Mouse (Mus musculus): ENCODE results near the gene Tead4. TPM values are rescaled to one million over a fixed set of nuclear protein-coding genes. Genes with fewer than 3 reads are reported as not detected.

Tead4 gene
- total RNA-seq, 1 experiment from 2014 or later = not detected

- no peak for ATAC-seq (ENCODE audit: extremely low read depth, insufficient number of reproducible peaks, low FRiP score, poor library complexity, severe bottlenecking)
Measured at GRCm38 (mm10) chr6:128200847-128201640, 99.6 kb downstream of the Tead4 start.

- peak; percentile 99 for ATAC-seq (ENCODE audit: extremely low read depth, insufficient number of reproducible peaks, low FRiP score, poor library complexity, severe bottlenecking)
Measured at GRCm38 (mm10) chr6:128200116-128200846, 100.3 kb downstream of the Tead4 start.

- ATAC-seq (ENCODE audit: extremely low read depth, insufficient number of reproducible peaks, low FRiP score, poor library complexity, severe bottlenecking) = no peak
Measured at GRCm38 (mm10) chr6:128183521-128183920, 117.1 kb downstream of the Tead4 start.

- no peak for ATAC-seq (ENCODE audit: extremely low read depth, insufficient number of reproducible peaks, low FRiP score, poor library complexity, severe bottlenecking)
Measured at GRCm38 (mm10) chr6:128181176-128181575, 119.4 kb downstream of the Tead4 start.

- ATAC-seq (ENCODE audit: extremely low read depth, insufficient number of reproducible peaks, low FRiP score, poor library complexity, severe bottlenecking) = no peak
Measured at GRCm38 (mm10) chr6:128179651-128180050, 121.0 kb downstream of the Tead4 start.

- no peak for ATAC-seq (ENCODE audit: extremely low read depth, insufficient number of reproducible peaks, low FRiP score, poor library complexity, severe bottlenecking)
Measured at GRCm38 (mm10) chr6:128179247-128179646, 121.4 kb downstream of the Tead4 start.

GRCm38 (mm10) chr6:128178681-128179080, 121.9 kb downstream of the Tead4 start:
- no peak for ATAC-seq (ENCODE audit: extremely low read depth, insufficient number of reproducible peaks, low FRiP score, poor library complexity, severe bottlenecking)

Other genes with a start within 250 kb of the Tead4 start
- gene Tspan9, start 157.2 kb downstream of the Tead4 start, total RNA-seq (2017) = 1.7 and 2.3 TPM in 2 replicates
- 1.8 and 2.9 TPM in 2 replicates for gene Tulp3, start 55.0 kb upstream of the Tead4 start, total RNA-seq (2017)
- 40.5 and 48.7 TPM in 2 replicates for gene Rhno1, start 62.1 kb upstream of the Tead4 start, total RNA-seq (2017)
- gene Foxm1, start 62.1 kb upstream of the Tead4 start, total RNA-seq (2017) = 2.2 and 7.8 TPM in 2 replicates
- not detected in 2 replicates for gene Tex52, start 74.6 kb upstream of the Tead4 start, total RNA-seq (2017)
- not detected in 2 replicates for gene Gm44596, start 74.7 kb upstream of the Tead4 start, total RNA-seq (2017)
- 0.12 TPM in 1 of 2 replicates, not detected in the other for gene Nrip2, start 98.5 kb upstream of the Tead4 start, total RNA-seq (2017)
- gene Itfg2, start 124.1 kb upstream of the Tead4 start, total RNA-seq (2017) = 35.7 and 37.1 TPM in 2 replicates
- gene Fkbp4, start 137.9 kb upstream of the Tead4 start, total RNA-seq (2017) = 66.1 and 83.2 TPM in 2 replicates
- gene Pzp, start 225.9 kb upstream of the Tead4 start, total RNA-seq (2017) = 0.47 TPM in 1 of 2 replicates, not detected in the other

Measured in neutrophil, adult 5-6 weeks (primary cell).